Mouse (Mus musculus) heart, adult 11 months (tissue): ENCODE data around the gene Ifitm10.
"Not testable (repeated sequence)": the region's sequence is repeated elsewhere in the genome, so short reads cannot be mapped to it uniquely, and the experiment has no call there.

ENCODE experiments used
- DNase-seq: peaks from one replicate; pipeline ENCODE4 v3.0.0; 2022

Gene Ifitm10

GRCm38 (mm10) chr7:142319124-142319523 is 54.4 kb downstream of the Ifitm10 start:
- no peak for DNase-seq

- no peak for DNase-seq
These were observed 56.3 kb downstream of the Ifitm10 start for GRCm38 (mm10) chr7:142317216-142317615.

DNA sequence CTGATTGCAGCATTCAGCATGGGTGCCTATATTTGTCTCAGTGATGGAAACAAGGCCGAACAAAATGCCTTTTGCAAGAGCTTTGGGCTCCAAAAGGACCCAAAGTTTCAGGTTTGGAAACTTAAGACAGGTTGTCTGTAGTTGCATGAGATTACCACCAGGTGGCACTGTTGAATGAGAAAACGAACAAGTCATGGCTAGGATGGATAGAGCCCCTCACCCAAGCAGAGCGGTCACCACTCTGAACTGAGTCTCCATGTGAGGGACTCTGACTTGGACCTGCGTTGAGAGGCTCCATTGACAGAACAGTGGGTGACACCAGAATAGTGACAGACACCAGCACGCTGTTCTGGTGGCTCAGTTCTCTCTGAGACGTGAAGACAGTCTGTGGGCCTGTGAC is 57.0 kb downstream of the Ifitm10 start:
- DNase-seq = no peak

GRCm38 (mm10) chr7:142314600-142315285 is 58.8 kb downstream of the Ifitm10 start:
- DNase-seq = no peak

DNA sequence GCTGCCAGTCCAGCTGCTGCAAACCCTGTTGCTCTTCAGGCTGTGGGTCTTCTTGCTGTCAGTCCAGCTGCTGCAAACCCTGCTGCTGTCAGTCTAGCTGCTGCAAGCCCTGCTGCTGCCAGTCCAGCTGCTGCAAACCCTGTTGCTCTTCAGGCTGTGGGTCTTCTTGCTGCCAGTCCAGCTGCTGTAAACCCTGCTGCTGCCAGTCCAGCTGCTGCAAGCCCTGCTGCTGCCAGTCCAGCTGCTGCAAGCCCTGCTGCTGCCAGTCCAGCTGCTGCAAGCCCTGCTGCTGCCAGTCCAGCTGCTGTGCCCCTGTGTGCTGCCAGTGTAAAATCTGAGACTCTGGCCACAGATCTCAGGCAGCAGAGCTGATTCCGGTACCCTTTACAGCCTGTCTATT is 69.6 kb downstream of the Ifitm10 start:
- DNase-seq = not testable (repeated sequence)

GRCm38 (mm10) chr7:142303249-142303648 is 70.3 kb downstream of the Ifitm10 start, which contains the start of gene Krtap5-4:
Gene Krtap5-4 (plus strand): TSS chr7:142303549.
- no peak for DNase-seq

GRCm38 (mm10) chr7:142297018-142297417 is 76.5 kb downstream of the Ifitm10 start, which contains the start of gene Krtap5-1:
Gene Krtap5-1 (minus strand): TSS chr7:142297118.
- DNase-seq = not testable (repeated sequence)

- DNase-seq = peak; percentile 85
These were observed 77.4 kb downstream of the Ifitm10 start for GRCm38 (mm10) chr7:142296108-142296507.

GRCm38 (mm10) chr7:142295418-142295817 is 78.1 kb downstream of the Ifitm10 start:
- peak; percentile 83 for DNase-seq

GRCm38 (mm10) chr7:142293851-142294250 is 79.7 kb downstream of the Ifitm10 start:
- peak; percentile 82 for DNase-seq

DNA sequence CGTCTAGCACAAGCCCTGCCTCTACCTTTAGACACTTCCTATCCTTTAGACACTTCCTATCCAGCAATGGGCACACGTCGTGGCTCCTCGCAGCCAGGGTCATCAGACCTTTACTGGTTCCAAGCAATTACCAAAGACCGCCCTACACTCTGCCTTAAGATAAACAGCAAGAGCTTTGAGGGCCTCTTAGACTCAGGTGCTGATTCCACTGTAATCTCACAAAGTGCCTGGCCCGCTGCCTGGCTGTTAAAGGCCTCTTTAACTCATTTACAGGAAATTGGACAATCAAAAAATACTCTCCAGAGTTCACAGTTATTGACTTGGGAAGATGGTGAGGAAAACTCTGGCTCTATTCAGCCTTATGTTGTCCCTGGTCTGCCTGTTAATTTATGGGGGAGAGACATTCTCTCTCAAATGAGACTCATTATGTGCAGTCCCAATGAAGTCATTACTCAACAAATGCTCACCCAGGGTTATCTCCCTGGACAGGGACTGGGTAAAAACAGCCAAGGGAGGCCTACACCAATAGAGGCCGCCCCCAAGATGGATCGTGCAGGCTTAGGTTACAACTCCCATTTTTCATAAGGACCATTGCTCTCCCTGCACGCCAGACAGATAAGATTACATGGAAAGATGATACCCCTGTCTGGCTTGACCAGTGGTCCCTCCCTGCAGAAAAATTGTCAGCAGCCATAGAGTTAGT is 87.5 kb downstream of the Ifitm10 start:
- peak; percentile 80 for DNase-seq

DNA sequence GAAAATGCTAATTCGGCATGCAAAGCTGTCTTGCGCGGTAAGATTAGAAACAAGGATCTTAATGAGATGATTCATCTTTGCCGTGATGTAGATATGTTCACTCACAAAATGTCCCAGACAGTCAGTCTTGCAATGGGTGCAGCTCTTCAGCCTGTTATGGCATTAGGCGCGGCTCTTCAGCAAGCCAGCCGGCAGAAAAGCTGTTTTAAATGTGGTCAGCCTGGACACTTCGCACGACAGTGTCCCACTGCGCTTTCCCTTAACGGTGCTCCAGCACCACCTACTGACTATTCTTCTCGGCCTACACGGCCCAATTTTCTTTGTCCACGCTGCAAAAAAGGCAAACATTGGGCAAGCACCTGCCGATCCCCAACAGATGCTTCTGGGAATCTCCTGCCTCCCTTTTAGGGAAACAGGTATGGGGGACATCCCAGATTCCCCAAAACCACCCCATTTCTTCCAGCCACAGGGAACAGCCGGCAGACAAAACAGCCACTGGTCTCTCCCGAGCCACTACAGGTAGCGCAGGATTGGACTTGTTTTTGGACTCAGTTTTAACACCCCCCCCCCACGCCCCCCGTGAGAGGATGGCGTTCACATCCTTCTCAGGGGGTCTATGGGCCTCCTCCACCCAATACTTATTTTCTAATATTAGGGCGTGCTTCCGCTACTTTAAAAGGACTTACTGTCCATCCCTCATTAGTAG is 88.3 kb downstream of the Ifitm10 start:
- peak; percentile 92 for DNase-seq

GRCm38 (mm10) chr7:142284615-142285080 is 88.9 kb downstream of the Ifitm10 start:
- peak; percentile 97 for DNase-seq

- peak; percentile 96 for DNase-seq
These were observed 89.4 kb downstream of the Ifitm10 start for GRCm38 (mm10) chr7:142284023-142284591.

DNA sequence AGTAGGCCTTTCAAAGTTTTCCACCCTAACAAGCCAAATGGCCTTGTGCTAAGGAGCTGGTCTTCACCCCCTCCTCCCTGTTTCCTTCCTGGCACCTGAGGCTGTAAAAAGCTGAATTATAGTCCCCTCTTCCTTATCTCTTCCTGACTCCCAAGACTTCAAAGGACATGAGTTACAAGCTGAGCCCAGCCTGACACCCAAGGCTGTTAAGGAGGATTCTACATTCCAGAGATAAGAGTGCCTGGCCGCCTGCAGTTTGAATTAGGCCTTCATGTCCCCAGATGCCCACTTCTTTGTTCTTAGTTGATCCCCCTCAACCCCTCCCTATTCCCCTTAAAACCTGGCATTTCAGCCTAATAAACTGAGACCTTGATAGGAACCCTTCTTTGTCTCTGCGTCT is 90.7 kb downstream of the Ifitm10 start:
- not testable (repeated sequence) for DNase-seq

GRCm38 (mm10) chr7:142279291-142279690 is 94.3 kb downstream of the Ifitm10 start:
- DNase-seq = not testable (repeated sequence)

GRCm38 (mm10) chr7:142278183-142278582 is 95.4 kb downstream of the Ifitm10 start:
- not testable (repeated sequence) for DNase-seq
